Mouse (Mus musculus) kidney, adult 2 months (tissue): ENCODE data around the gene Gm12248. TPM values are rescaled to one million over a fixed set of nuclear protein-coding genes. Genes with fewer than 3 reads are reported as not detected.

ENCODE experiments used
- DNase-seq: peaks from one replicate; pipeline ENCODE4 v3.0.0; 2021
- H3K27ac ChIP-seq: fragments of 200-500 bp; 2 replicates; pipeline ENCODE4 v1.5.1; 2012; ENCODE audit warnings: low read depth, low read length, control low read depth, inconsistent platforms; ENCODE audit not compliant: insufficient read depth
- H3K27me3 ChIP-seq: fragments of 200-500 bp; replicated peaks from 2 replicates; pipeline ENCODE4 v1.6.1; 2012; ENCODE audit warnings: mild to moderate bottlenecking, moderate library complexity, low read length, inconsistent platforms; ENCODE audit not compliant: control insufficient read depth, insufficient read depth
- H3K36me3 ChIP-seq: fragments of 200-500 bp; 2 replicates; pipeline ENCODE4 v1.6.1; 2012; ENCODE audit warnings: mild to moderate bottlenecking, moderate library complexity, low read length, inconsistent platforms; ENCODE audit not compliant: control insufficient read depth, insufficient read depth
- H3K4me1 ChIP-seq: fragments of 200-500 bp; 2 replicates; pipeline ENCODE4 v1.6.1; 2011; ENCODE audit warnings: low read length; ENCODE audit not compliant: control insufficient read depth, insufficient read depth
- H3K4me3 ChIP-seq: fragments of 200-500 bp; 2 replicates; pipeline ENCODE4 v1.5.1; 2011; ENCODE audit warnings: mild to moderate bottlenecking, low read depth, low read length, control low read depth; ENCODE audit not compliant: insufficient read depth
- CTCF ChIP-seq: fragments of 200-500 bp; conservative IDR thresholded peaks from 2 replicates; pipeline ENCODE4 v1.5.1; 2011; ENCODE audit warnings: low read depth, mild to moderate bottlenecking, control low read depth, low read length, moderate library complexity, mixed read lengths; ENCODE audit not compliant: insufficient read depth, insufficient read length
- POLR2A ChIP-seq: fragments of 200-500 bp; IDR thresholded peaks from one replicate; pipeline ENCODE4 v1.6.1; 2011; ENCODE audit warnings: low read depth, low read length, control low read depth
- WGBS: fragments of 180-500 bp; shearing (Covaris S2); methylation state at CpG from one replicate; pipeline ENCODE4 v1.1.7; 2018; 5-methylcytosine and 5-hydroxymethylcytosine counted together
- polyA plus RNA-seq: library from polyadenylated mRNA; depleted of rRNA; stranded (reverse); fragments of >200 nt; gene quantifications from 2 replicates; pipeline ENCODE4 v1.2.3, GENCODE M21; 2012

Gene Gm12248
- polyA plus RNA-seq, 1 experiment = 0.16 TPM

DNA sequence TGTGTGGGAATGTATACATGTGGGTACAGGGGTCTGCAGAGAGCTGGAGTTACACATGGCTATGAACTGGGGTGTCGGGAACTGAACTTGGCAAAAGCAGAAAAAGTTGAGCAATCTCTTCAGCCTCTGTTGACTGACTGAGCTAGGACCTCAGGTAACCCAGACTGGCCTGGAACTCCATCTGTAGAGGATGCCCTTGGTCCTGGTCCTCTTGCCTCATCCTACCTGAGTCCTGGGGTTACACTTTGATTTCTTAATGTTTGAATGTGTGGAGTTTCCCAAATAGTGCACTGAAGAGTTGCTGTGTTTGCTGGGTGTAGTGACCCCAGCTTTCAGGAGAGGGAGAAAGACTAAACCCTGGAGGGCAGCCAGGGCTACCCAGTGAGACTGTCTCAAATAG lies 2.6 kb upstream of the Gm12248 start:
- no peak for TF ChIP-seq CTCF
- TF ChIP-seq POLR2A = no peak
- Histone ChIP-seq H3K27ac (no peak overlapping the region), H3K27me3 (no peaks in the 10 kb centered on the region), H3K36me3 (no peaks in the 10 kb centered on the region), H3K4me1 (0 out of 2 replicates have a peak, but pooled peaks cover 4% of the 10 kb centered on the region), H3K4me3 (no peak overlapping the region)
- 86% methylated on average over 1 of the region's 1 CpGs for WGBS
- no peak for DNase-seq

DNA sequence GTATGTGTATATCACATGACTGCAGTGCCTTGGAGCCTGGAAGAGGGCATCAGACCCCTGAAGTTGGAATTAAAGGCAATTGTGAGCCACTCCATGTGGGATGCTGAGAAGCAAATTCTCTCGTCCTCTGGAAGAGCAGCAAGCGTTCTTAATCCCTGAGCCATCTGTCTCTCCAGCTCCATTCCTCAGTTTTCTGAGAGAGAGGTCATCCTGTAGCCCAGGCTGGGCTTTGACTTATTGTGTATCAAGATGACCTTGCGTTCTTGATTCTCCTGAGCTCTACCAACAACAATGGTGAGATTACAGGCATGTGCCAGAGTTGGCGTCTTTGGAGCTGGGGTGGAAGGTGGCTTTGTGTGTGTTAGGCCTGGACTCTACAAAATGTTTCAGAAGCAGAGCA lies 1.8 kb upstream of the Gm12248 start:
- Histone ChIP-seq H3K4me3 (no peak overlapping the region), H3K36me3 (no peaks in the 10 kb centered on the region), H3K27me3 (no peaks in the 10 kb centered on the region), H3K27ac (no peak overlapping the region), H3K4me1 (0 out of 2 replicates have a peak, but pooled peaks cover 4% of the 10 kb centered on the region)
- DNase-seq = no peak
- WGBS = 93% methylated on average over 4 of the region's 4 CpGs
- no peak for TF ChIP-seq CTCF
- TF ChIP-seq POLR2A = no peak

DNA sequence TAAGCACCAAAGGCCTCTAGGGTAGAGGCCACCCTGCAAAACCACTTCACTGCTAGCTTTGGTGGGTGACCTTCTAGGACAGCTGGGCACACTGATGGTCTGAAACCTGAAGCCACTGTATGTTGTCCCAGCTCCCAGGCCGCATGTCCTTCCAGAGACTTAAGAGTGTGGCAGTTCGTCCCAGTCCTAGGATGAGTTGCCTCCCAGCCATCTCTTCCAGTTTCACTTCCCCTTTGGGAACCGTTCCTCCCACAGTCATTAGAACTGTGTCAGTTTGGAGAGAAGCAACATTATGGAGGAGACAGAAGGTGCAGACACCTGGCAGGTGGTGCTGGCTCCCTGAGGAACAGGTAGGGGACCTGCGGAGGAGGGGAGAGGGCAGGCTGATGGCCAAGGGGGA lies 393 bp downstream of the Gm12248 start:
- no peaks in the 10 kb centered on the region for H3K36me3 ChIP-seq
- no peak for DNase-seq
- no peaks in the 10 kb centered on the region for H3K27me3 ChIP-seq
- H3K4me1 ChIP-seq = 0 out of 2 replicates have a peak, but pooled peaks cover 4% of the 10 kb centered on the region
- peak overlapping the region; percentile 36 for H3K4me3 ChIP-seq
- WGBS = 59% methylated on average over 4 of the region's 4 CpGs
- TF ChIP-seq POLR2A (no peak), CTCF (no peak)
- no peak overlapping the region for H3K27ac ChIP-seq

DNA sequence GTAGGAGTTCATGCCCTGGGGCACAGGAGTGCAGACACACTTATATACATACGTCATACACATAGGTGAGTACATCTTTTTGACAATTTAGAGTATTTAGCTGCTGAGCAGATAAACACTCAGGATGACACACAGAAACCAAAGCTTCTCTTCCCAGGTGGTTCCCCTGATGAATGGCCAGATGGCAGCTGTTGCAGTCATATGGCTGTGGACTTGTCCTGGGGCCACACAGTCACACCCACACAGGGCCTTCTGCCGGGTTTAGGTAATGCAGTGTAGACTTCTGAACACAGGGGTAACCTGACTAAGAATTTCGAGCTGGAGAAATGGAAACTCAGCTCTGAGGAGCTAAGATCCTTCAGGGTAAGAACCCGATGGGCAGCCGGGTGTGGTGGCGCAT lies 11.2 kb downstream of the Gm12248 start:
- WGBS = 85% methylated on average over 6 of the region's 6 CpGs
- TF ChIP-seq CTCF (no peak), POLR2A (no peak)

DNA sequence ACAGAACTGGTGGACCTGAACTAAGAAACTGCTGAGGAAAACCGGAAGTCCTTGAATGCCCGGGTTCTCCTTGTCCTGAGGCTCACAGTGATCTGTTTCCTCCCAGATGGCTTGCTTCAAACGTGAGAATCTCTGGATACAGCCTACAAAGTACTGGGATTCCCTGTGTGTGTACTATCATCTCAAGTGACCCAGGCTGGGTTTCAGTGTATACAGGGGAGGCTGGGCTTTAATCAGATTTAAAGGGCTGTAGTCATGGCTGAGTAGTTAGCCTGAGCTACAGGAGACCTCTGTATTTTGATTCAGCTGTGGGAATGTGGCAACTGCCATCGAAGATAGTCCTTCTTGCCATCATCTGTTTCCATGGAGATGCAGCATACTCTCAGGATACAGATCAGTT lies 15.7 kb downstream of the Gm12248 start:
- Histone ChIP-seq H3K27ac (no peak overlapping the region), H3K4me1 (no peaks in the 10 kb centered on the region), H3K4me3 (no peak overlapping the region), H3K27me3 (no peaks in the 10 kb centered on the region), H3K36me3 (no peaks in the 10 kb centered on the region)
- WGBS = 31% methylated on average over 4 of the region's 4 CpGs
- no peak for DNase-seq
- TF ChIP-seq CTCF = no peak
- no peak for TF ChIP-seq POLR2A

More for the DNA sequence above, 11.2 kb downstream of the Gm12248 start:
- Histone ChIP-seq H3K27ac (no peak overlapping the region), H3K4me1 (no peaks in the 10 kb centered on the region), H3K36me3 (no peaks in the 10 kb centered on the region), H3K4me3 (no peak overlapping the region), H3K27me3 (no peaks in the 10 kb centered on the region)
- no peak for DNase-seq

DNA sequence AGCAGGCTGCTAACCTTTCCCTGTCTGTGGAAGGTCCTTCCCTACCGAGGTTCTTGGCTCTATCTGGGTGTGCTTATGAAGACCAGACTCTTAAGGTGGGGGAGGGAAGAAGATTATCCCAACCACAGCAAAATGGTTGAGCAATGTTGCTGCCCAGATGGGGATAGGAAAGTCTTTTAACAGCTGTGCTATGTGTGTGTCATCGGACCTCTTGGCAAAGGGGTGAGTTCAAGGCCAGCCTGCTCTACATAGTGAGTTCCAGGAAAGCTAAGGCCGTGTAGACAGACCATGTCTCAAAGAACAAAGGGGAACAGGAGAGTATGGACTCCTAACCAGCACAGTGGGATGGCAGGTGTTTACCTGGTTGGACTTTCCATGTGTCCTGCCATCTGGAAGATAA lies 20.0 kb downstream of the Gm12248 start:
- TF ChIP-seq POLR2A (no peak), CTCF (no peak)
- Histone ChIP-seq H3K4me1 (no peaks in the 10 kb centered on the region), H3K27ac (no peak overlapping the region), H3K27me3 (no peaks in the 10 kb centered on the region), H3K36me3 (no peaks in the 10 kb centered on the region), H3K4me3 (no peak overlapping the region)
- DNase-seq = no peak
- WGBS = 73% methylated on average over 3 of the region's 3 CpGs

DNA sequence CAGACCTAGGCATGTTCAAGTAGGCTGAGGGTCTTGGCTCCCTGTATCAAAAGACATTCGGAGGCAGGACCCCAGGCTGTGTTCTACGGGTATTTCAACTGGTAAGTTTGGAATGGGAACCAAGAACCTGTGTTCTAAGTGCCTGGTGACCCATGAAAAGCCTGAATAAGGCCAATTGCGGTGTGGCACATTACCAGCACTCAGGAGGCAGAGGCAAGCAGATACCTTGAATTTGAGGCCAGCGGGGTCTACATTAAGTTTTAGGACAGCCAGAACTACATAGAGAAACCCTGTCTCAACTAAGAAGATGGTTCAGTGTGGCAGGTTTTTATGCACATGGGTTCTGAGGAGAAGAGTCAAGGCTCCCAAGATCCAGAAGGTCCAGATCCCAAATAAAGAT lies 27.9 kb downstream of the Gm12248 start:
- no peaks in the 10 kb centered on the region for H3K27me3 ChIP-seq
- DNase-seq = no peak
- no peaks in the 10 kb centered on the region for H3K36me3 ChIP-seq
- TF ChIP-seq CTCF = no peak
- no peak for TF ChIP-seq POLR2A
- no peak overlapping the region for H3K4me3 ChIP-seq
- no peak overlapping the region for H3K27ac ChIP-seq
- 74% methylated on average over 4 of the region's 4 CpGs for WGBS
- no peaks in the 10 kb centered on the region for H3K4me1 ChIP-seq
